Mouse (Mus musculus) CH12.LX (cell line): Measurements from ENCODE around the gene Amigo3.

Experiments used
- ELF1 ChIP-seq: IDR thresholded peaks from 2 replicates; pipeline ENCODE4 v1.6.1; 2014; ENCODE audit warnings: low read depth, mild to moderate bottlenecking, inconsistent platforms, low read length, improper control_type of control experiment
- GABPA ChIP-seq: IDR thresholded peaks from 2 replicates; pipeline ENCODE4 v1.6.1; 2012; ENCODE audit warnings: low read depth, low read length, improper control_type of control experiment, inconsistent platforms; ENCODE audit not compliant: insufficient replicate concordance
- MAX ChIP-seq: IDR thresholded peaks from 2 replicates; pipeline ENCODE4 v1.6.1; 2011; ENCODE audit warnings: low read length, improper control_type of control experiment
- ZC3H11A ChIP-seq: IDR thresholded peaks from 2 replicates; pipeline ENCODE4 v1.6.1; 2012; ENCODE audit warnings: low read depth, mild to moderate bottlenecking, inconsistent platforms, low read length, improper control_type of control experiment

GRCm38 (mm10) chr9:108094998-108095411 is 42.0 kb downstream of the Amigo3 start:
- TF ChIP-seq ZC3H11A (no peak), MAX (no peak), ELF1 (no peak), GABPA (no peak)
